Mouse (Mus musculus) hindbrain, embryonic 14.5 days (tissue): Measurements from ENCODE around the gene Fbxo31. TPM values are rescaled to one million over a fixed set of nuclear protein-coding genes. Genes with fewer than 3 reads are reported as not detected.

Experiments
- ATAC-seq: fragments of 200-750 bp; cut with Nextera tagmentation; 2 replicates; pipeline ENCODE4 v1.8.0; 2017; ENCODE audit warnings: moderate number of reproducible peaks, mild to moderate bottlenecking, moderate TSS enrichment, moderate library complexity; ENCODE audit not compliant: low FRiP score
- DNase-seq: peaks from one replicate; pipeline ENCODE4 v3.0.0-alpha.2; 2015; ENCODE audit warnings: low spot score
- H3K27ac ChIP-seq: fragments of 300-500 bp; sonication (generic); 2 replicates; pipeline ENCODE4 v1.5.1; 2014; ENCODE audit warnings: mild to moderate bottlenecking, moderate library complexity
- H3K27me3 ChIP-seq: fragments of 300-500 bp; sonication (generic); 2 replicates; pipeline ENCODE4 v1.6.1; 2014; ENCODE audit warnings: mild to moderate bottlenecking, low read length, mixed read lengths; ENCODE audit not compliant: control insufficient read depth, insufficient read depth
- H3K36me3 ChIP-seq: fragments of 300-500 bp; sonication (generic); replicated peaks from 2 replicates; pipeline ENCODE4 v1.6.1; 2014; ENCODE audit not compliant: control insufficient read depth, insufficient read depth
- H3K4me1 ChIP-seq: fragments of 300-500 bp; sonication (generic); replicated peaks from 2 replicates; pipeline ENCODE4 v1.6.1; 2014; ENCODE audit warnings: antibody characterized with exemption, low read length, mixed read lengths; ENCODE audit not compliant: control insufficient read depth, insufficient read depth
- H3K4me2 ChIP-seq: fragments of 300-500 bp; sonication (generic); replicated peaks from 2 replicates; pipeline ENCODE4 v1.6.1; 2014; ENCODE audit warnings: mild to moderate bottlenecking, moderate library complexity
- H3K4me3 ChIP-seq: fragments of 300-500 bp; sonication (generic); replicated peaks from 2 replicates; pipeline ENCODE4 v1.5.1; 2014; ENCODE audit warnings: mild to moderate bottlenecking, low read length
- H3K9ac ChIP-seq: fragments of 300-500 bp; sonication (generic); 2 replicates; pipeline ENCODE4 v1.6.1; 2014
- H3K9me3 ChIP-seq: fragments of 300-500 bp; sonication (generic); 2 replicates; pipeline ENCODE4 v1.6.1; 2016; ENCODE audit warnings: low read length; ENCODE audit not compliant: control insufficient read depth
- whole genome bisulfite sequencing: fragments of 180-500 bp; shearing (Covaris S2); extraction: QIAGEN DNeasy Blood & Tissue Kit; methylation state at CpG from one replicate; pipeline ENCODE4 v1.1.7; 2014; 5-methylcytosine and 5-hydroxymethylcytosine counted together
- polyA plus RNA-seq: library from polyadenylated mRNA; unstranded; fragments of >200 nt; fragmentation: Nextera tagmentation; extraction: Ambion mirVana; gene quantifications from 2 replicates; pipeline ENCODE4 v1.2.1, GENCODE M21; 2014

Fbxo31 gene
- polyA plus RNA-seq, 1 experiment from 2014 or later = 38.1 TPM

GRCm38 (mm10) chr8:121577751-121578675 lies 593 bp downstream of the Fbxo31 start:
- Histone ChIP-seq H3K9me3 (no peaks in the 10 kb centered on the region), H3K27me3 (no peaks in the 10 kb centered on the region), H3K4me1 (peaks cover 22% of the 10 kb centered on the region), H3K27ac (peak overlapping the region; percentile 59), H3K4me2 (peak overlapping the region; percentile 58), H3K4me3 (peak overlapping the region; percentile 69), H3K36me3 (no peaks in the 10 kb centered on the region), H3K9ac (peak overlapping the region; percentile 77)
- peak; percentile 53 for DNase-seq
- under 1% methylated on average over 40 of the region's 44 CpGs for WGBS
- ATAC-seq = peak; percentile 46; the same call in 1 of the 2 replicates

DNA sequence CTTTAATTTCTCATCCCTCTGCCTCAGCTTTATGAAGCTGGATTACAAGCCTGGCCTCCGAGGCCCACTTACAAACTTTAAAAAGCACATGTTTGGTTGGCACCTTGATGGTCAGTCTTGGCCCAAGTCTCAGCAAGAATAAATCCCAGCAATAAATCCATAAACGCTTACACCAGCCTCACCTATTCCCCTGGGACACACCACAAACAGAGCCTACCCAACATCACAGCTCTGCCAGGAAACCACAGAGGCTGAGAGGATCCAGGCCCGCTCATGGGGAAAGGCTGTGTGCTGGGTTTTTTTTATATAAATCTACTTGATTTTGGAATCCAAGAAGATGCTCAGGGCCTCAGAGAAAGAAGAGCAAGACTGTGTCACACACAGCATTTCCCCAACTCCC lies 2.9 kb downstream of the Fbxo31 start:
- 84% methylated on average over 3 of the region's 3 CpGs for WGBS
- no peaks in the 10 kb centered on the region for H3K36me3 ChIP-seq
- no peaks in the 10 kb centered on the region for H3K9me3 ChIP-seq
- ATAC-seq (no peak), DNase-seq (no peak)
- no peak overlapping the region for H3K9ac ChIP-seq
- no peak overlapping the region for H3K4me3 ChIP-seq
- H3K4me2 ChIP-seq = no peak overlapping the region
- H3K27ac ChIP-seq = no peak overlapping the region
- H3K27me3 ChIP-seq = no peaks in the 10 kb centered on the region
- H3K4me1 ChIP-seq = peaks cover 22% of the 10 kb centered on the region

DNA sequence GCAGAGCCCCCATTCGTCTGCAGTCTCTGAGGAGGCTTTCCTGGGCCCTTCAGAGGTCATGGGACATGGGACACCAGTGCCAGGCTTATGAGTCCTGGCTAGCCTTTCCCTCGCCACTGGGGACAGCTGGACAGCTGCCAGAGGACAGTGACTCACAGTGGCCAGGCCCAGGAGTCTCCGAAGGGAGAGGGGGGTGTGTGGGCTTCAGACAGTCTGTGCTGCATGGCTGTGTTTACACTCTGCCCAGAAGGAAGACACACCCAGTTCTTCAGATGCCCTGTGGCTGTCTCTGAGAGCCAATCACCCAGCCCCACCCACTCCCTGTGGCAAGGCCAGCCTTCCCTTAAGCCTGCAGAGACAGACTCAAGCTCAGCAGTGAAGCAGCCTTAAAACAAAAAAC lies 5.3 kb downstream of the Fbxo31 start:
- Histone ChIP-seq H3K36me3 (no peaks in the 10 kb centered on the region), H3K4me1 (peaks cover 22% of the 10 kb centered on the region)

GRCm38 (mm10) chr8:121572121-121572520 lies 6.5 kb downstream of the Fbxo31 start:
- 80% methylated on average over 7 of the region's 7 CpGs for WGBS
- Histone ChIP-seq H3K27me3 (no peaks in the 10 kb centered on the region), H3K4me3 (no peak overlapping the region), H3K36me3 (no peaks in the 10 kb centered on the region), H3K4me1 (peaks cover 18% of the 10 kb centered on the region), H3K27ac (no peak overlapping the region), H3K4me2 (no peak overlapping the region), H3K9ac (no peak overlapping the region), H3K9me3 (no peaks in the 10 kb centered on the region)
- ATAC-seq (no peak), DNase-seq (no peak)

More for the DNA sequence above, 5.3 kb downstream of the Fbxo31 start:
- H3K4me2 ChIP-seq = no peak overlapping the region
- no peak overlapping the region for H3K4me3 ChIP-seq
- no peaks in the 10 kb centered on the region for H3K27me3 ChIP-seq
- no peak for DNase-seq
- no peak overlapping the region for H3K27ac ChIP-seq
- no peak overlapping the region for H3K9ac ChIP-seq
- no peak for ATAC-seq
- 44% methylated on average over 3 of the region's 3 CpGs for WGBS
- no peaks in the 10 kb centered on the region for H3K9me3 ChIP-seq

DNA sequence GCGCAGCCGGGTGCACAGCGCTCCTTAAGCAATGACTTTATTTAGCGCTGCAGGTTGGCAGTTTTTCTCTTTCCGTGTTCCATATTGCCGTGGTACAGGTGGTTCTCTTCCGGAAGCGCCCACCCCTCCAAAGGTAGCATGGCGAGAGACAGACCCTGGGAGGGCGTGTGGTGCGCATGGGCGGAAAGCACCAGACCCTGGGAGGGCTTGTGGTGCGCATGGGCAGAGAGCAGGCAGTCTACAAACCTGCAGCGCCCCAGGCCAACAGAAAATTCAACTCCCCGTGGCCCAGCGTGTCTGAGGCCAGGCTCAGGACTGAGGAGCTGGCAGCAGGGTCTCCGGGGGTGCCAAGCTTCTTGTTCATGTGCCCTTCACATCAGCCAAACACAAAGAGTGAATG lies 7.8 kb downstream of the Fbxo31 start:
- Histone ChIP-seq H3K9me3 (no peaks in the 10 kb centered on the region), H3K36me3 (peaks cover 5% of the 10 kb centered on the region; the same call in 1 of the 2 replicates), H3K4me1 (peaks cover 4% of the 10 kb centered on the region; the same call in 1 of the 2 replicates), H3K27ac (no peak overlapping the region), H3K4me3 (no peak overlapping the region), H3K9ac (no peak overlapping the region), H3K27me3 (no peaks in the 10 kb centered on the region), H3K4me2 (no peak overlapping the region)
- 86% methylated on average over 17 of the region's 17 CpGs for WGBS
- DNase-seq (no peak), ATAC-seq (no peak)

DNA sequence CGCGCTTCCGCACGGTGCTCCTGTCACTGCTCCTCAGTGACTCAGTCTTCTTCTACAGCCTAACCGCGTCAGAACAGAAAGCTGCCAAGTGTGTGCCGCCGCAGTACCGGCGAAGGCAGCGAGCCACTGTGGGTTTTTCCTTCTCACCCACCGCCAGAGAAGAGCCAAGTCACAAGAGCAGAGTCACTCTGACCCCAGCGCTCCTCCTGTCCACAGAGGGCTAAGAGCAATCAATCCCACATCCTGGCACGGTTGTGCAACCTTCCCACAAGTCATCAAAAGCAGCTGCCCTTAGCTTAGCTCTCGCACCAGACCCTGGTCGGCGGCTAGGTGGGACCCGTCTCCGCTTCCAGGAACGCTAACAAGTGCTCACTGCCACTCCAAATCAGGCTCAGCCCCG lies 8.3 kb downstream of the Fbxo31 start:
- WGBS = 87% methylated on average over 21 of the region's 21 CpGs
- Histone ChIP-seq H3K4me3 (no peak overlapping the region), H3K9me3 (no peaks in the 10 kb centered on the region), H3K27ac (no peak overlapping the region), H3K27me3 (no peaks in the 10 kb centered on the region), H3K4me2 (no peak overlapping the region), H3K4me1 (no peaks in the 10 kb centered on the region; the same call in 1 of the 2 replicates), H3K9ac (no peak overlapping the region), H3K36me3 (peaks cover 7% of the 10 kb centered on the region; the same call in 1 of the 2 replicates)
- DNase-seq = no peak
- no peak for ATAC-seq

DNA sequence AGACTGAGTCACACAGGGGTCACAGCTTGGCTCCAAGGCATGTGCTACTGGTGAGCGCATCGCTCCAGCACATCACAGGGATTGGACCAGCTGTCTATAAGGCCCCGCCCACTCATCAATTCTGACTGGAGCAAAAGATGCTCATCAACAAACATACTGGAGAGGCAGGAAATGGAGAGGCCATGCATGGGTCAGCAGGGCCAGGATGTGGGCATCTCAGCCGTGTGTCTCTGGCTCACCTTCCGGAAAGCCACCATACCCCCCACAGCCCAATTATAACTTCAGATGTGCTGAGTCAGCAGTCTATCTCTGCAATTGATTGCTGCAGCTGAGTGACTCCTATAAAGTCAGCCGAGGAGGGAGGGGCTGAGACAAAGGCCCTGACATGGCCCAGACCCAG lies 10.3 kb downstream of the Fbxo31 start:
- no peak overlapping the region for H3K27ac ChIP-seq
- H3K4me2 ChIP-seq = no peak overlapping the region
- WGBS = 71% methylated on average over 6 of the region's 6 CpGs
- DNase-seq (no peak), ATAC-seq (no peak)
- H3K9me3 ChIP-seq = no peaks in the 10 kb centered on the region
- H3K36me3 ChIP-seq = peaks cover 12% of the 10 kb centered on the region; the same call in 1 of the 2 replicates
- H3K4me3 ChIP-seq = no peak overlapping the region
- H3K27me3 ChIP-seq = no peaks in the 10 kb centered on the region
- H3K9ac ChIP-seq = no peak overlapping the region
- H3K4me1 ChIP-seq = no peaks in the 10 kb centered on the region; the same call in 1 of the 2 replicates

- 65% methylated on average over 6 of the region's 6 CpGs for WGBS
- ATAC-seq (no peak), DNase-seq (no peak)
- Histone ChIP-seq H3K4me1 (no peaks in the 10 kb centered on the region; the same call in 1 of the 2 replicates), H3K27ac (no peak overlapping the region), H3K27me3 (no peaks in the 10 kb centered on the region), H3K9me3 (no peaks in the 10 kb centered on the region), H3K4me2 (no peak overlapping the region), H3K36me3 (peaks cover 26% of the 10 kb centered on the region), H3K4me3 (no peak overlapping the region), H3K9ac (no peak overlapping the region)
Measured at GRCm38 (mm10) chr8:121563701-121564100, 14.9 kb downstream of the Fbxo31 start.

DNA sequence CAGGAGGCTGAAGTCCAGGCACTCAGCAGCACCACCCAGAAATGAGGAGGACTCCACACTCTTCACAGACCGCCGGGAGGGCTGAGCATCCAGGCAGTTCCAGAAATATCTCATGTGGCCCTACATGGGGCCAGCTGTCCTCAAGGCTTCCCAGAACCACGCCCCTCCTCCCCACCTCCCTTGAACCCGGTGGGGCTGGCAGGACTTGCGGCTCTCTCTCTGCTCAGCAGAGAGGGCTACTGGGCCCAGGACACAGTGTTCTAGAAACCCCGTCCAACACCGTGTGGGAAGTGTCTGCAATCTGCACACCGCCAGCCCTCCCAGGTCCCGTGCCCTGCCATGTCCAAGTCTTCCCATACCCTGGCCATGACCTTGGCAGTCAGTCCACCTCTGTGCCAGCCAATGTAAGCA lies 15.7 kb downstream of the Fbxo31 start:
- Histone ChIP-seq H3K4me3 (no peak overlapping the region), H3K4me2 (no peak overlapping the region), H3K27me3 (no peaks in the 10 kb centered on the region), H3K27ac (no peak overlapping the region), H3K4me1 (no peaks in the 10 kb centered on the region; the same call in 1 of the 2 replicates), H3K36me3 (peaks cover 33% of the 10 kb centered on the region), H3K9me3 (no peaks in the 10 kb centered on the region), H3K9ac (no peak overlapping the region)
- no peak for ATAC-seq
- WGBS = 80% methylated on average over 9 of the region's 9 CpGs
- no peak for DNase-seq
